Mouse (Mus musculus) right cerebral cortex, postnatal 36 days (tissue): ENCODE measurements at regions not wholly inside any gene's neighbourhood (a gene's known extent, or its start where the extent isn't known, plus 50 kb on each side); places are given as distances from the start of the nearest gene placed in this dataset.
A peak's percentile ranks its signal among the peaks of the same experiment; 100 is the strongest.
"Not testable (repeated sequence)": the region's sequence is repeated elsewhere in the genome, so short reads cannot be mapped to it uniquely, and the experiment has no call there.

Experiments
- DNase-seq, 2 experiments: peaks; one replicate each; pipeline ENCODE4 v3.0.0; 2022; ENCODE audit warnings: low spot score in 2 of 2, mixed read lengths in 1 of 2

DNA sequence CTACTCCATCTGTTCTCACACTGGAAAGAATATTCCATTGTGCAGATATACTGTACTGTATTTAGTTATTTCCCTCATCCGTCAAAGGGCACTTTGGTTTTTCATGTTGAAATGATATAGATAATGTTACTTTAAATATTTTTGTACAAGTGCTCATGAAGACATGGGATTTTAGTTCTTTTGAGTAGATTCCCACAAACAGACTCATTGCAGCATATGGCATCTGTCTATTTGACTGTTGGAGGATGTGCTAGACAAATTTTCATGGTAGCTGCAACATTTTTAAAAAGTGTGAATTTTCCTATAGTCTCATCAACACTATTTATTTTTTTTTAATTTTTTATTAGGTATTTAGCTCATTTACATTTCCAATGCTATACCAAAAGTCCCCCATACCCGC lies 502.5 kb downstream of the Hdgfl1 start:
- no peak for DNase-seq

DNA sequence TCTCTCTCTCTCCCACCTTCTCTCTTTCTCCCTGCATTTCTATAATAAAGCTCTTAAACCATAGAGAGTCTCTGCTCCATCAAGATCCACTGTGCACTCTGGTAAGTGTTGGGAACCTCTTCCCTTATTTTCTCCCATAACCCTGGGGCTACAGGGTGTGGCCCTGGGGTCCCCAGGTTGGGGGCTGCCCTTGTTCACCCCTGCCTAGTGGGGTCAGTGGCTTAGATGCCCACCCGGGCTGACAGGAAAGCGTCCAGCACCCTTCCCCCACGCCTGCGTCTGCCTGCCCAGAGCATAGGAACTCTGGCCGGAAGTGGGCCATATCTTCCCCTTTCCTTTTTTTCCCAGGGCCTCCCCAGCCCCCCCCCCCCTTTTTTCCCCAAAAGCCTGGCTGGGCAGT lies 534.0 kb downstream of the Hdgfl1 start:
- no peak for DNase-seq

DNA sequence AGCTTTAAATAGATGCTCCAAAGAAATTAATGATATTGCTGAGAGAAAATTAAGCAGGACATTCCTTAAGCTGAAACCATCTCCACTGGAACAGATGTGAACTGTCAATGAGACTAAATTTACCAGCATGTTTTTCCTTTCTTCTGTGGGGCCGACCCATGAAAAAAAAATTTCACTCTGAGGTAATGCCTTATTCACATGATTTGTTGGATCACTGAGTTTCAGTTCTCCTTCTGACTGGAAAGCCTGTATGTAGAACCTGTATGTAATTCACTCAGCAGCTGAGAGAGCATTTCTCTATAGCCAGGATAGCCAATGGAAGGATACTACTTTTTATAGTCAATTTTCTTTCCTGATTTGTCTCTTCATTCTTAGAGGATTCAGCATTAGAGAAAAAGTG lies 535.3 kb downstream of the Hdgfl1 start:
- DNase-seq, result no peak

DNA sequence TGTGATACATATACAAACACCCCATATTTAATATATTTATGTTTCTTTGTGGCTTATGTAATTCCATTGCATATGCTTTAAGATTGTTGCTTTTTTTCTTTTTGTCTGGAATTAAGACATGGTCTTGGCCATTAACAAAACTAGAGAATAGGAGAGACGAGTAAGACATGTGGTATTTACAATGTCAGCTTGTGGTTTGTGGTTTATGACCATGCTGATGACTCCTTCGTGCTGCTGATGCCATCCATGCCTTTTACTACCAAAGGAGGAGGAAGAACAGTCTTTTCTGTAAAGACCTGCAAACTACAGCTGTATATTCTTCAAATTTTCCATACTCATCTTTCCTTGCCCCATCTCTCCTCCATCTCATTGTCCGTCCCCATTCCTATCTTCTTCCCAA lies 552.7 kb downstream of the Hdgfl1 start:
- DNase-seq, result no peak

DNA sequence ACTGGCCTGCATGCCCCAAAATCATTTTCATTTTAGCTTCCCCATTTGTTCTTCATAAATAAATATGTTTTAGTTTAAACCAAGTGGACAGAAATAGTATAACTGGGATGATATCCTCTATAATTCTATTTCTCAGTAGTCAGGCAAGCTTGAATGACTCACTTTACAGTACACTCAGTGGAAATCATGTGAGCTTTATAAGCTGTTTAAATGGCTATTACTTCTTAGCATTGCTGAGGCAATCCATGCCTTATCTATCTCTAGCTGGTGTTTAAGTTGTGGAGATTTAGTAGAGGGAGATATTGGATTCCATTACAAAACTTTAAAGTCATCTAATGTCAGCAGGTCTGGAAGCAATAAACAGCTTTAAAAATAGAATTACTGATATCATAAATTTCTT lies 553.4 kb downstream of the Hdgfl1 start:
- no peak for DNase-seq

DNA sequence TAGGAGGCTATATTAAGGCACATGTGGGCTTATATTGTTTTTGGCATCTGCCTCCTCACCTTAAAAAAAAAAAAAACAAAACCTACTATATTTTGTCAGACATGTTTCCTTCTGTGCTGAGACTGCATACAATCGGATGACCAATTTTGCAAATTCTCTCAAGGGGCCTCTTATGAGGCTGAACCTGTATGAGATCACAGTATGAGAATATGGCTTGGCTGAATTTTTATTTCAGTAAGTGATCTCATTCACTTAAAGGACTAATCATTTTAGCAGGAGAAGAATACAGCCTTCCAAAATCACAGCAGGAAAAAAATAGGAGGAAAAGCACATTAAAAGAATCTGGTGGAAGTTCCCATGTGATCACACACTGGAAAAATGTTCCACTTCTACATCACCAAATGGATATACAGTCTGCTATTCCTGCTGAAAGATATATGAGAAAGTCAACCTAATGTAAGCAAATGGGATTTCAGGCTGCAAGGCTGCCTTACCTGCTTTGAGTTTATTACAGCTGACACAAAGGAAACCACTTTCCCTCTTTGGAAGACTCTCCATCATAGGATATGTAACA lies 564.3 kb downstream of the Hdgfl1 start:
- DNase-seq, result no peak

DNA sequence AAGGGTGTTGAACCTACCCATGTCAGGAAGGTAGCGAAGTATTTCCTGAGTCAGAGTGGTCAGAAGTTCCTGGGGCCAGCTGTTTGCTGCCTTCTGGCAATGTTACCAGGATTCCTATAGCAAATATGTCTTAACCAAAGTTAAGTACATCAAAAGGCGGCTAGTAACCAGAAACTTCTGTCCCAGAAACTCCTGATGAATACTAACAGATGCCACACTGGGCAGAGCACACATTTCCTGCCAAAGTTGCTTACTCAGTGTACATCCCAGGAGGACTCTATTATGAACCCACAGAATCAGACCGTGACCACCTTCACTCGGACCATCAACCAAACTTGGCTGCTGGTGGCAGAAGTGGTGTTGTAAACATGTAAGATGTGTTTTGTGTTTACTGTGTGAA lies 575.3 kb downstream of the Hdgfl1 start:
- no peak for DNase-seq

DNA sequence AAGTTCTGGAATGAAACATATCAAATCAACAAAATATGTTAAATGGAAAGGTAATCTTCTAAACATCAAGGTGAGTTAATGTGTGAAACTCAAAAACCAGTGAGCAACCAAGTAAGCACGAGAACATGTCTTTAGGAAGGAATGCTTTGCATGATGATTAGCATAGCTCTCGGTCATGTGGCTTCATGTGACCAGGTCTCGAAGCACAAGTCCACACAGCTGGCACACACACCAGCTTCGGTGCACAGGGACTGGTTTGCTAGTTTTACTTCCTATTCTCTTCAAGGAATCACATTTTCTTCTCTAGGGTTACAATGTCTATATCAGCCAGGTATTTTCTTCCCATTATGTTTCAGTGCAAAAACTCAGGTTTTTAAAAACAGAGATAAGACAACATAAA lies 586.1 kb downstream of the Hdgfl1 start:
- no peak for DNase-seq

DNA sequence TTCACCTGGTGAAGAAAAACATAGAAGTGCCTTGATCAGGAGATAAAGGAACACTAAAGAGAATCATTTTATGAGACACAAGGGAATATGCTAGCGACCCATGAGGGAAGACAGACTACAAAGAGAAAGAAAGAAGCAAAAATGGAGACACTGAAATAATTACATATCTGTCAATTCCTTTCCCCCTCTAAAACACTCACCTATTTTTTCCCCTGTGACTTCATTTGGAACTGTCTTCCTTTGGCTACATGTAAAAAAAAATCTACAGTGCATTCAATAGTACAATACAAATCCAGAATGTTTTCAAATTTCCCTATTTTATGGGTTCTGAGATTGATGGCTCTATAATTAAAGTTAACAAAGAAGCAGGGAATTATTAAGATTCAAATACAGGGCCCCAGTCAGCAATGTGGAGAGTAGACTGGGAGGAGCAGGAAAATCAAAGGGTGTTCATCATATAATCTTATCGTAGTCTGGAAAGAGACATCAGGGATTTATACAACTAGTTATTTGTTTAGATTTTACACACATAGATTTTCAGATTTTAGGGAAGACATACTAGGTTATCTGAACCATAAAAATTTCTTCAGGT lies 598.0 kb downstream of the Hdgfl1 start:
- no peak for DNase-seq

DNA sequence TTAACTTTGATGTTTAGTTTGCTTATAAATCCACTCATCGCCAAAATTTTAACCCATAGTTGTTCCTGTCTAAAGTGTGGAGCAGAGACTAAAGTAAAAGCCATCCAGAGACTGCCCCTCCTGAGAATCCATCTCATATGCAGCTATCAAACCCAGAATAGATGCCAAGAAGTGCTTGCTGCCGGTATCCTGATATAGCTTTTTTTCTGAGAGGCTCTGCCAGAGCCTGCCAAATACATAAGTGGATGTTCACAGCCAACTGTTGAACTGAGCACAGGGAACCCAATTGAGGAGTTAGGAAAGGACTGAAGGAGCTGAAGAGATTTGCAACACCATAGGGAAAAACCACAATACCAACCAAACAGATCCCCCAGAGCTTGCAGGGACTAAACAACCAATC lies 600.3 kb downstream of the Hdgfl1 start:
- DNase-seq, result peak in 1 of 2 experiments; percentile 26

DNA sequence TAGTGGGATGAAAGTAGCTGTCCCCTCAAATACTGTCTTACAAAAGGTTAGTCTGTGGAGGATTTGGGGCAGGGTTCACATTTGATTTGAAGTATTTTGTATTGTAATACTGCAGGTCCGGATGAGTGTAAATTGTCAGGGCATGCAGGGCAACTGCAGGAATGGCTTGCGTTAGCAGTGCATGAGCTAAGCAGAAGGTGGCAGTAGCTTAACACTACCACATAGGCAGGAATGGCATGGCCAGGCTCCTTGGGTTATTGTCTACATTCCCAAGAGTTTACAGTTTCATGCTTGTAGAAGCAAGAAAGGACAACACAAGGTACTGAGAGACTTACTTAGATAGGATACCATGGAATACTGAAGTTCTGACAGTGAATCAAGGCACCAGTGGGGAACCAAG lies 611.3 kb downstream of the Hdgfl1 start:
- no peak for DNase-seq

DNA sequence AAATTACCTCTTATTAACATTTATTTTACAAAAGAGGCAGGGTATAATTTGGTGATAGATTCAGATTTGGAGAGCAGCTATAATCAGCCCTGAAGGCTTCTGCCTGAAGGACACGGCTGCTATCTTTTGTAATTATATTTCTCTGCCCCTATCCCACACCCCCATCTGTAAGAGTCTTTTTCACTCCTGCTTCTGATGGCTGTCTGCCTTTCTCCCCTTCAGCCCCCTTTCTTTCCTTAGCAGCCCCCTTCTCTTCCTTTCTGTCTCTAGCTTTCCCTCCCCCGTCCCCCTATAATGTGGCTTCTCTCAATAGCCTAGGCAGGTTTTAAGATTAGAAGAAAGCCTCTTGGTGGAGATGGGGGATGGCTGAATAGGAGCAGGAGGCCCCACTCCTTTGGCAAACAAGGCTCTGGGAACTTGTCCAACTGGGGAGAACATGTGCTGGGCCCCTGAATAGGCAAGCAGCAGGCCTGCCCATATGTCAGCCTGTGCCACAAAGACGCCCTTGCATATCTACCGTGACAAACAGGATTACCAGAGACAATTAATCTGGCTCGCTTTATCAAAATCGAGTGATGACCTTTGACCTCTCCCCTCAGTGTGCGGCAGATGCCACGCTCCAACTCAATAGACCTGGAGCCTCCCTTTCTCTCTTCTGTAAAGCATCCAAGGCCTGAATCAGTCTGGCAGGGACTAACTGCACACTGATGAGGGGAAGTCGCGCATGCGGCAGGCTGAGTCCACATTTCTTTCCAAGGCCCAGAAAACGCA lies 615.1 kb downstream of the Hdgfl1 start:
- DNase-seq, result peak; percentile 34 to 48

DNA sequence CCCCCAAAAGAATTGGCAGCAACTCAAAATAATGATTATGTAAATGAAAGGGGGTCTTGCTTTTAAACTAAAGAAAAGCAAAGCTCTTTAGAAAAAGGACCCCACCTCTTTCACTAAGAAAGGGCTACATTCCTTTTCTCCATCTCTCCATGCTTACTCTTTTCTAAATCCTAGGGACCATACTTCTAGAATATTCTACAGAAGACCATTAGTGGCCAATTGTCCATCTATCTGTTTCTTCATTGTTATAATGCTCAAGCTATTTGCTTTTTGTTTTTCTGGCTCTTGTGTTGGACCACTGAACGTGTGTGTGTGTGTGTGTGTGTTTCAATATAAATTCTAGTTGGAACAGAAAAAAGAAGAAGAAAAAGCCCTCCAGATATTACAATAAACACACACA lies 615.7 kb downstream of the Hdgfl1 start:
- DNase-seq, result no peak

DNA sequence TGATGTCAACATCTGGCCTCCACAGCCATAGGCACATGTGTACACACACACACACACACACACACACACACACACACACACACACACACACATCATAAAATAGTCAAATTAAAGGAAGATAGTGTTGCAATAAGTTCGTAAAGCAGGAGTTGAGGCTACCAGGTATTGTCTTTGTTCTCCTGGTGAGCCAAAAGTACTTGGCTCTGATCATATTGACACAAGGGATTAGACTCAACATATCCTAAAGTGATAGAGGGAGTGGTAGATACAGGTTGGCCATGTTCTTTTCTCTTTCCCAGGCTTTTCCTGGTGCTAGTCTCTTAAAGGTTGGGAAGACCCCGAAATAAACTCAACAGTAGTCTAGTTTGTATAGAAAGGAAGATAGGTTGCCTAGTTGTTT lies 616.9 kb downstream of the Hdgfl1 start:
- DNase-seq, result no peak

DNA sequence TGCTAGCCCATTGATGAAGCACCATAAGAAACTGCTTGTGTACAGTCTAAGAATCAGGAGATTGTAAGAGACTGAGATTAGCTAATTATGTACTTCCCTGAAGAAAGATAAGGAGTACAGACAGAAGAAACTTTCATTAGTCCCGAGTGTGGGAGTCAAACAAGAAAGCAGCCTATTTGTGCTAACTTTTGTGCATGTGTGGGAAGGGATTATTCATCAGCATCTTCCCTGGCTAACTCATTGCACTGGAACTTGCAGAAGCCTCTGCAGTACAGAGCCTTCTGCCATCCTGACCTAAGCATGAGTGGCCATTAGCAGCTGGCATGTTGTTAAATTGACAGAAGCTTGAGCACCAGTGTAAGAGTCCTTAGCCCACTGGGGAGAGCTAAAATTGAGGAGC lies 619.5 kb downstream of the Hdgfl1 start:
- DNase-seq, result no peak

DNA sequence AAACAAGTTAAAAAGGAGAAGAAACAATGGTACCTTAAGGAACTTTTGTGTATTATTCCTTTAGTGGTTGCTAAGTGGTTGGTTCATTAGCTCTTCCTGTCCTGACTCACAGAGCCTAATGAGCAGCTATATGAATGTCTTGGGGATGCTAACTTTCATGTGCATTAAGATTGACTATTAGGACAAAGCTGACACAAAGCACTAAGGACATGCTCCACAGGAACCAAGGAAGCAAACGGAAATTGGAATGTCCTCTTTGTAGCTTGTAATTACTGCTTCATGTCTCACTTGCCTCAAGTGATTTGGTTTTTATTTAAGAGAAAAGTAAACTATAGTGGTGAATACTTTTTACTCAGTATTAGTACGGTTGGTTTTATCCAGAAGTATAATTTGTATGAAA lies 627.2 kb downstream of the Hdgfl1 start:
- no peak for DNase-seq

DNA sequence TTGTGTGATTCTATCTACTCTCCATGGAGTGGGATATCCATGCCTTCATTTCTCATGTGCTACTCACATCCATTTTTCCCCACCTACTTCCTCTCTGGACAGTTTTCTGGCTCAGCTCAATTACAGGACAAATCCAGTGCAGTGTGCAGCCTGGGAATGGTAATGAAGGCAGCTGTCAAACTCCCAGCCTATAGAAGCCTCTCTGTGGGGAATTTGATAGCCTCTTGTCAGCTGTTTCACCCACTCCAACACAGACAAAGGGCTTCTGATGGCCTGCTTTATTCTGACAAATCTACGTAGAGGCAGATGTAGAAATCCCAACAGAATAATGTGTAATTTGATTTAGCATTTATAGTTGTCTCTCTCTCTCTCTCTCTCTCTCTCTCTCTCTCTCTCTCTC lies 650.6 kb downstream of the Hdgfl1 start:
- no peak for DNase-seq

DNA sequence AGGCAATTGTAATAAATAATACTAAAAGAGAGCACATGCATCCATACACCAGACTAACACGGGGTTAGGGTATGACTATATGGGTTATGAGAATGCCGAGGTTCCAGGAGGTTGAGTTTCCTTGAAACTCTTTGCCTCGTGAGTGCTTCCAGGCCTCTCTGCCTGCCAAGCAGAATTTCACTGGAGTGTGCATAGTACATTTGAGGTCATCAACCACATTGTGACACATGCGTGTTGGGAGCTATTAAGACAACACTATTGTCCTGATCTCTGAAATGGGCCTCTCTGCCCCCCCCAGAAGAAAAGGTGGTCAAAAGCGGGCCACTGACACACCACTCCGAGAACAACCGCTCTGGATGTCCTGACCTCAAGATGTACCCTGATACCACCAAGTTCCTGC lies 655.8 kb downstream of the Hdgfl1 start:
- no peak for DNase-seq

DNA sequence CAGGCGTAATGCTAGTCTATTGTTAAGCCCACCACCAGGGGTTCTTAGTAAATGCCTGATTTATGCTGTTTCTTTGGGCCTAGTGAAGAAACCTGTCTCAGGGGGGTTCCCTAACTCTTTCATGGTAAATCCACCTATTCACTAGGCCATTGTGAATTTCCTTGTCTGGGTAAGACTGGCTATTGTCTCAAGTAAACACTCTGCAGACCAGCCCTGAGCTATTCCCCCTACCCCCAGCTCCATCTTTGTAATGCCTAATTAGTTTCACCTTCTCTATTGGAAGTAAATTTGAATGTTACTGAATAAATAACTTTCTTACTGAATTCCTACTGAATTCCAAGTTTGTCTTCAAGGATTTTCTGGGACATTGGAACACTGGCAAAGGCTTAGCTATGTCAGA lies 656.2 kb downstream of the Hdgfl1 start:
- not testable (repeated sequence) for DNase-seq

DNA sequence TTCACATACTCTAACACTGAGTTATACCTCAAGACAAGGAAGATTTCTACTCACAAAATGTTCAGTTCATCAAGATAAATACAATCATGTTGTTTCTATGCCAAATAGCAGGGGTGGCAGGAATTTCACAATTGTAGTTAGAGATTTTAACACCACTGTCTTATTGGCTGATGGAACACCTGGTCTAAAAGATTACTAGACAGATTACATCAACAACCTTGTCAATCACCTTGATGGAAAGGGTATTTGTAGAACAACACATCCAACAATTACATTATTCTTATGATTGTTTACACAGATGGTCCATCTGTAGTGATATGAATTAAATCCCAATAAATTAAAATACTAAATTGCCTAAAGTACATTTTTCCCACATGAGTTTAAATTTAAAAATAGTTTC lies 657.4 kb downstream of the Hdgfl1 start:
- DNase-seq, result no peak

DNA sequence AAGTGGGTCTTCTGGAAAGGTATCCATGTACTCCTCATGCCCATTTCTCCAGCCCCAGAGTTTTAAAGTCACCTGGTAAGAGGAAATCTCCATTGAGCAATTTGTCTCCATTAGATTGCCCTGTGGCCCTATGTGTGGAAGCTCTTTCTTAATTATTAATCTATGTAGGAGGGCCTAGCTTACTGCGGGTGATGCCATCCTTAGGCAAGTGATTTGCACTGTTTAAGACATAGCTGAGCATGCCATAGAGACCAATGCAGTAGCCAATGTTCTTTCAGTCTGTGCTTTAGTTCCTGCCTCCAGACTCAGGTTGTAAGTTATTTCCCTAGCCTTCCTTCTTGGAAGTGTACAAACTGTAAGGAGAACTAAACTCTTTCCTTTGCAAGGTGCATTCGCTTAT lies 661.0 kb downstream of the Hdgfl1 start:
- DNase-seq, result no peak

DNA sequence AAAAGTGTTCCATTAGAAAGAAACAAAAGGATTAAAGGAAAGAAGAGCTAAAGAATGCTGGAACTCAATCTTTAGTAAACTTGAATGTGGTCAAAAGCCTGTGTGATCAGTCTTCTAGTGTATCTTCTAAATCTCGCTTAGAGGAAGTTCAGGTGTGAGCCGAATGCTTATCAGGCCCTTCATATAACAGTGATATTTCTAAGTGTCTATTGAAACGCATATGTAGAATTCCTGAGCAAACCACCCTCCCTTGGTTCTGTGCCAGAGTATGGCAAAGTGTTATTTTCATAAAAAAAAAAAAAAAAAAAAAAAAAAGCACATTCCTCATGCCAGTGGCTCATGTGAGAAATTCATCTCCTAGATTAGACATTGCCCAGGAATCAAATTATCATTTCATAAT lies 681.2 kb downstream of the Hdgfl1 start:
- no peak for DNase-seq

DNA sequence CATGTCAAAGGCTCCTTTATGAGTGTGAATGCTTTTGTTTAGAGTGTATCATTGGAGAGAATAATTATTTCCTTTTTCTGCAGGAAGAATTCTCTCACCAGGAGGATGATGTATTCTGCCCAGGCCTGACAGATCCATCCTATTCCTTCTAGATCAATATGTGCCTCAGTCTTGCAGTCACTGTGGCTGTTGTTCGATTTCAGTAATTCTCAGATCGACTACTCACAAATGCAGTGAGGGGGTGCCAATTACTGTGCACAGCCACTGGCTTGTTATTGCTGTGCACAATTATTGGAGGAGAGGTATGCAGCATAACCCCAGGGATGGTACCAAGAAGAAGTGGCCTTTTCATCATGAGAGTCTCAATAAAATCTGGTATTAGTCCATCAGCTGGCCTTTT lies 689.2 kb downstream of the Hdgfl1 start:
- DNase-seq, result no peak

DNA sequence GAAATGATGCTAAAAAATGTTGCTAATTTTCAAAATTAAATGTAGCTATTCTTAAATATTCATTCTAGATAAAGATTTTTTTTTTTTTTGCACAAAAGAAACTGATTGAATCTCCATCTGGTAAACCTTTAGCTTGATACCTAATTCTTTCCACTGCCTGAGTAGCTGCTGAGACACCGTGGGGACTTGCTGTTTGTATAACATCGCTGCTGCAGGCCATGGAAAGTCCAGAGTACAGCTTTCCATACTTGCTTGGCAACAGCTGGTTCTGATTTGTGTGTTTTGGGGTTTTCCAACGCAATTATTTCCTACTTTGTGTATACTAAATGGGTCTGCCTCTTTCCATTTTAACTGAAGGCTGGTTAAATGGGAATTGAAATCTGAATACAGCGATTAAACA lies 689.7 kb downstream of the Hdgfl1 start:
- DNase-seq, result no peak
